Comparison of ENCODE assay signal across 9 mouse cellular contexts in genomic region chr15:54677660-54678059, GRCm38 (mm10).
DNase-seq lines count a peak whose midpoint lies in the region; ATAC-seq and TF ChIP-seq lines count a peak whose summit lies in the region.
"Had no signal": no experiment of that assay in that cellular context is flagged by ENCODE, and none has a peak within 500 bp of the region (broad histone marks: within the 10 kb centered on the region; RNA-seq: fewer than 3 reads in every experiment).

No protein-coding gene starts in this region.

- peak in 1 of 2 experiments; percentile 19 for DNase-seq in heart, adult 2 months
- DNase-seq in 416B (ENCODE audit: low read depth), result peak; percentile 9
- DNase-seq in adrenal gland, postnatal 36 days, result peak; percentile 24 to 40
- DNase-seq in layer of hippocampus, postnatal 25 days (ENCODE audit: extremely low spot score in 1 of 2, low spot score in 1 of 2), result peak; percentile 28 to 64
- DNase-seq in right cerebral cortex, postnatal 4 days, result peak; percentile 19
- DNase-seq in thymus, adult 2 months, result no peak
- no peak for DNase-seq in thymus, postnatal 0 days (ENCODE audit: low spot score)

- H3K79me2 ChIP-seq in heart, adult 2 months (replicated peaks; ENCODE audit: control insufficient read depth, insufficient read depth, low read length), result no peaks in the 10 kb centered on the region

- H3K4me2 ChIP-seq in heart, embryonic 12.5 days, result no peak overlapping the region
- H3K4me2 ChIP-seq: neural tube, embryonic 12.5 days had no signal

- ATAC-seq in heart, embryonic 12.5 days (ENCODE audit: insufficient number of reproducible peaks, low FRiP score), result no peak

- H3K4me1 ChIP-seq in heart, adult 2 months (ENCODE audit: control insufficient read depth, insufficient read depth, low read length), result no peaks in the 10 kb centered on the region
- H3K4me1 ChIP-seq in heart, embryonic 12.5 days (replicated peaks), result no peaks in the 10 kb centered on the region
- no peaks in the 10 kb centered on the region for H3K4me1 ChIP-seq in thymus, adult 2 months (replicated peaks; ENCODE audit: control insufficient read depth, insufficient read depth, low read length)
- H3K4me1 ChIP-seq: neural tube, embryonic 12.5 days had no signal

- no peak overlapping the region for H3K27ac ChIP-seq in heart, adult 2 months
- no peak overlapping the region for H3K27ac ChIP-seq in heart, embryonic 12.5 days (ENCODE audit: poor library complexity, severe bottlenecking)
- no peak overlapping the region for H3K27ac ChIP-seq in thymus, adult 2 months (ENCODE audit: control insufficient read depth, insufficient read depth, low read length)
- H3K27ac ChIP-seq: neural tube, embryonic 12.5 days had no signal

- 68% methylated on average over 8 of the region's 8 CpGs for WGBS in heart, adult 2 months
- WGBS in heart, embryonic 12.5 days, result 68% methylated on average over 8 of the region's 8 CpGs
- 83% methylated on average over 8 of the region's 8 CpGs for WGBS in thymus, adult 2 months

- no peak for TF ChIP-seq EP300 in heart, adult 2 months (IDR thresholded peaks at IDR 0.05; ENCODE audit: insufficient read depth, low read depth, low read length)

- TF ChIP-seq POLR2A in heart, adult 2 months (IDR thresholded peaks at IDR 0.05; ENCODE audit: insufficient read depth, low read depth, low read length), result no peak
- TF ChIP-seq POLR2A in thymus, adult 2 months (IDR thresholded peaks at IDR 0.05; ENCODE audit: control insufficient read depth, extremely low read depth, insufficient read depth, low read length, poor library complexity), result no peak

- intact Hi-C loops in heart, adult 2 months (cut with DNase I), result loop anchor here (5.0 kb wide), 1 partner anchor 175 kb away; no protein-coding TSS in a partner anchor

- no peaks in the 10 kb centered on the region for H3K9me3 ChIP-seq in heart, embryonic 12.5 days (replicated peaks)
- H3K9me3 ChIP-seq: neural tube, embryonic 12.5 days had no signal

- no peak overlapping the region for H3K4me3 ChIP-seq in heart, adult 2 months
- H3K4me3 ChIP-seq in heart, embryonic 12.5 days, result no peak overlapping the region
- no peak overlapping the region for H3K4me3 ChIP-seq in thymus, adult 2 months (ENCODE audit: control insufficient read depth, insufficient read depth, low read length)
- H3K4me3 ChIP-seq: neural tube, embryonic 12.5 days had no signal

- H3K36me3 ChIP-seq in heart, adult 2 months (ENCODE audit: control insufficient read depth, insufficient read depth, low read length), result no peaks in the 10 kb centered on the region
- H3K36me3 ChIP-seq in heart, embryonic 12.5 days, result no peaks in the 10 kb centered on the region
- no peaks in the 10 kb centered on the region for H3K36me3 ChIP-seq in thymus, adult 2 months (ENCODE audit: control insufficient read depth, insufficient read depth, low read length)
- H3K36me3 ChIP-seq: neural tube, embryonic 12.5 days had no signal

- H3K9ac ChIP-seq in heart, adult 2 months (ENCODE audit: low read depth, low read length), result no peak overlapping the region
- no peak overlapping the region for H3K9ac ChIP-seq in heart, embryonic 12.5 days
- H3K9ac ChIP-seq: neural tube, embryonic 12.5 days had no signal

- no peaks in the 10 kb centered on the region for H3K27me3 ChIP-seq in heart, adult 2 months (ENCODE audit: control insufficient read depth, insufficient read depth, low read length)
- H3K27me3 ChIP-seq in heart, embryonic 12.5 days (replicated peaks), result no peaks in the 10 kb centered on the region
- no peaks in the 10 kb centered on the region for H3K27me3 ChIP-seq in thymus, adult 2 months (ENCODE audit: control insufficient read depth, insufficient read depth, low read length)
- H3K27me3 ChIP-seq: neural tube, embryonic 12.5 days had no signal

- TF ChIP-seq CTCF in heart, adult 2 months (IDR thresholded peaks at IDR 0.05), result peak; percentile 66
- TF ChIP-seq CTCF in thymus, adult 2 months (IDR thresholded peaks at IDR 0.05; ENCODE audit: borderline replicate concordance, control insufficient read depth, extremely low read depth, insufficient read depth, low read length, poor library complexity), result no peak

Comparison
In these comparisons a context has a peak if more than half of its experiments do, and no peak if none do; other contexts are left out.
1. DNase-seq: peak in 416B (single experiment), adrenal gland, postnatal 36 days (2 of 2), layer of hippocampus, postnatal 25 days (2 of 2) and right cerebral cortex, postnatal 4 days (single experiment); none in thymus, adult 2 months (single experiment) and thymus, postnatal 0 days (single experiment).